Mouse (Mus musculus) left cerebral cortex, adult 8-10 months (tissue): ENCODE results near the gene Cers5. TPM values are rescaled to one million over a fixed set of nuclear protein-coding genes. Genes with fewer than 3 reads are reported as not detected.
"Not testable (repeated sequence)": the region's sequence is repeated elsewhere in the genome, so short reads cannot be mapped to it uniquely, and the experiment has no call there.

Experiments
- DNase-seq, 2 experiments: peaks; one replicate each; pipeline ENCODE4 v3.0.0; 2022; ENCODE audit warnings: low spot score in 2 of 2
- total RNA-seq, 4 experiments: library from RNA; stranded (reverse); gene quantifications; 2 replicates each; pipeline ENCODE4 v1.2.4; 2022

Gene Cers5
- total RNA-seq, 4 experiments from 2014 or later = 31.1 to 37.2 (median 33.9) TPM

- peak in 1 of 2 experiments; percentile 57 for DNase-seq
Observed at GRCm38 (mm10) chr15:99790464-99790863, 17.8 kb upstream of the Cers5 start.

DNA sequence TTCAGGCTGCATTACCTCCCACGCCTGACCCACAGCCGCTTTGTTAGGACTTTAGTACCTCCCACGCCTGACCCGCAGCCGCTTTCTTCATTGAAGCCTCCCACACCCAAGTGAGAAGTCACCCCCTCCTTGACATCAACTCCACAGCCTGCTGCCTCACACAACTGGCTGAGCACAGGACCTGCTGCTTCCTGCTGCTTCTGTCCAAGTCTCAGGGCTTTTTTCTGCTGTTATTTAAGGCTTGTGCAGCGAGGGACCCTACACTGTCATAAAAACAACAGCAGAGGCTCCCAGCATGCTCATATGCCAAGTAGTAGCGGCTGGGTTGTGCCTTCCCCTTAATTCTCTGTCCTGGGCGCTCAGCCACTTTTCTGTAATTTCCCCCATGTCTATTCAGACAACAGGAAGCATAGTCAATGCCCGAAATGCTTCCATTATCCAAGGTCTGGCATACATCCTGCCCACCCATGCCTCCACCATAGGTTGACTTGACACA lies 15.0 kb upstream of the Cers5 start:
- no peak for DNase-seq

GRCm38 (mm10) chr15:99778677-99779335 lies 6.1 kb upstream of the Cers5 start:
- DNase-seq = no peak

DNA sequence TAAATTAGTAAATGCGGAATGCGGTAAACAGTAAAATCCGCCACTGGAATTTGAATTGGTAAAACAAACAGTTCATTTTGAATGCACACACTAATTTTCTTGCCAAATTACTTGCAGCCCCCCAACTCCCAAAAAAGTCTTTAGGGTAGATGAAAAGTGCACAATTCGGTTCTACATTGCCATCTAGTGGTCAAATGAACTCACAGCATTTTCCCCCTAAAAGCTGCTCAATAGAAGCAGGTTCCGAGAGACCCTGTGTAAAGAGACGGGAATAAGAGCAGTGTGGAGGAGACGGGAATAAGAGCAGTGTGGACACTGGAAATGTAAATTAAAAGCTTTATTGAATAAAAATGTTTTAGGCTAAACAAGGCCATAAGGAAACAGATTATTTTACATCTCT lies 5.5 kb upstream of the Cers5 start:
- no peak for DNase-seq

DNA sequence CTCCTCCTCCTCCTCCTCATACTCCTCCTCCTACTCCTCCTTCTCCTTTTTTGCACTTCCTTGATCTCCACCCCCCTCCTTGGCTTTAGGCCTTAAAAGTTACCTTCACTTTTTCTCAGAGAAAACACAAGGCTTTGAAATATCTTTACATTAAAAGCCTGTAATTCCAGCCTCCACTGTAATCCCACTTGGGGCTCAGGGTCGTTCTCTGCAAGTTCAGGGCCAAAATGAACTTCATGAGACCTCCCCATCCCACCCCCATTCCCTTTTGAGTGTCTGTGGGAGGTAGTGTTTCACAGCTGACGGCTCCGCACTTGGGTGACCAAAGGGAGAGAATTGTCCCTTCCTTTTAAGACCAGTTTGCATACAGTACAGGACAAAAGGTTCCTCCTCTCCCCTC lies 240 bp upstream of the Cers5 start:
- DNase-seq = no peak

DNA sequence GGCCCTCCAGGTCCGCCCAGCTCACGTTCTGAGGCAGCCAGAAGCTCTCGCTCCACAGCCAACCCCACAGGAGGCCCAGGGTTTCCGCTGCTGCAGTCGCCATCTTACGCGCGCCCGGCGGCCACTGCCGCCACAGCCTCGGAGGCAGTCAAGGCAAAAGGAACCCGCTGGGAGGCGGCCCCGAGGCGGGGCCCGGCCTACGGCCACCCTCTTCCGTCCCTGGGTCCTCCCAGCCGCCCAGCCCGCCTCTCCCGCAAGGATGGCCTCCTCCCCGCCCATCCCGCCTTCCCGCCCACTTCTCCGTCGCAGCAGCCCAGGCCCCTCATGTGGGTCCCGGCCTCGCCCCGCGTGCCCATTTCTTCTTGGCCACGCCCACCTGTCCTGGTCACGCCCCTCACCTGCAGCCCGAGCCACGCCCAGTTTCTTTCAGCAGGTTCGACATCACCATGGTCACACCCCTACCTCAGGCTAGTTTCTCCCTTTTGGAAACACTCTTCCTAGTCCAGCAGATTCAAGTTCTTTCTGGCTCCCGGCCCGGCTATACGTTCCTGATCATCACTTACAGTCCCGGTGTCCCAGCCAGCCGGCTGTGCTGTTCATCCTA lies 306 bp downstream of the Cers5 start:
- DNase-seq = peak; percentile 69 to 84

DNA sequence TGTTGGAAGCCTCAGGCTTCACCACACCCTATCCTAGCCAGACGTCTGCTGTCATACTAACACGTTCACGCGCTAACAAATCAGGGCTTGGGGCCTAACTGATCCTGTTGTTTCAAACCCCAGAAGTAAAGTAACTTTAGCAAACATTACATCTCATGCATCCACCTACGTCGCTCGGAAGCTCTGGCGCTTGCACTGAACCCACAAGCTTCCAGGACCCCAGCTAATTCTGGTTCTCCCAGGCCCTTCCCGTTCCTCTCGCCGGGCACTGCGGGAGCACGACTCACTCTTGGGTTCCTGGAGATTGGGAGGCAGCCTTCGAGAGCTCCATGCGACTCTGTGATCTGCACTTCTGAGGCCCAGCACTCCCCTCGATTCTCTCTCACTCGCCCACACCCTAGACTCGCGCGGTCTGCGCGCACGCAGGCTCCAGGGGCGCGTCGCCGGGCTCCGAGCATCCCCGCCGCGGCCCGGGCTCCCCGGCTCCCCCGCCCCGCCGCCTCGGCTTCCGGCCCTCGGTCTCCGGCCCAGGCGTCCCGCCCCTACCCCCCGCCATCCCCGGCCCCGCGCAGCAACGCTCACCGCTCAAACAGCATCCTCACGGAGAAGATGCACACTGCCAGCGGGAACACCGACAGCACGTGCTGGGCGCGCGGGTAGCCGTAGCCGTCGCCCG lies 946 bp downstream of the Cers5 start:
- DNase-seq = peak; percentile 22 to 50

- no peak for DNase-seq
Observed at GRCm38 (mm10) chr15:99771004-99771500, 1.6 kb downstream of the Cers5 start.

GRCm38 (mm10) chr15:99768761-99769160 lies 3.9 kb downstream of the Cers5 start:
- no peak for DNase-seq

GRCm38 (mm10) chr15:99767467-99767866 lies 5.2 kb downstream of the Cers5 start:
- no peak for DNase-seq

DNA sequence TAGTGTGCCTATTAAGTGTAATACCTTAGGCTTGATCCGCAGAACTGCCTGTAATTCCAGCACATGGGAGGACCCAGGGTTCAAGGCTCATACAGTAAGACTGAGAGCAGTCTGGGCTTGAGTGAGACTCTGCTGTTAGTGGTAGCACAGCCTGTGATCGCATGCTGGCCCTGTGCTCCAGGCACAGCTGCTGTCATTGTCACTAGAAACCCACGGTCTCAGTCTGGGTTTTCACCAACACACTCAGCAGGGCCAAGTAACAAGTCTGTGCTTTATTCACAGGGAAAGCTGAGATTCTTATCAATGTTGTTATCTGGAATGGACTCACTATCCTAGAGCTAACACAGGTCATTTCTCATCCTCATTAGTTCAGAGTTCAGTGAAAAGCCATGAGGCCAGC lies 18.5 kb downstream of the Cers5 start:
- no peak for DNase-seq

DNA sequence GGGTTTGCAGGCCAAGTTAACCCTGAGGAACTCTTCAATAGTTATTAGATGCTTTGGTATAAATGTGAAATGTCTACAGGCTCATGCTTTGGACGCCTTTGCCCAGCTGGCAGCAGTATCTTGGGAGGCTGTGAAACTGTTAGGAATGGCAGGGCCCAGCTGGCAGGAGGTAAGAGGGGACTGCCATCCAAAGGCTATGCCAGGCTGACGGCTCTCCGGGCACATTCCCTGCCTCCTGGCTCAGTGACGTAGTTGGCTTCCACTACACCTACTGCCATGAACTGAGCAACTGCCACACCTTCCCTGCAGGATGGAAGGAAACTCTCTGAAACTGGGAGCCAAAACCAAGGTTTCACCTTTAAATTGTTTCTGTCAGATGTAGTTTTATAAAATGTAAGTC lies 32.5 kb downstream of the Cers5 start:
- no peak for DNase-seq

DNA sequence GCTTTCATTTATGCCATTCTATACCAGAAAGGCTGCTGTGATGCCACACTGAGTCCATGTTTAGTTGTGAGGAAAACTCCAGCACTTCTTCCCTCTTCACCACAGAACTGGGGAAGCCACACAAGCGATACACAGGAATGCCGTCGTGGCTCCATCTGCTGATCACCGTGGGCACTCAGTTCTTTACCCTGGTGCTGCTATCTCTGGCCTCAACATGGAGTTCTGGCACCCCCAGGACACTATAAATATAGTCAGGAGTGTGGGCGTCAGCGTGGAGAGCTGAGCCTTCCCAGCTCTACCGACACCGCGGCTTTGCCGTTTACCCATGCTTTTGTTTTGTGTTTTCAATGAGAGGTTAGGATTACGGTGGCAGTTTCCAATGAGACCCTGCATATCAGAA lies 36.0 kb downstream of the Cers5 start:
- DNase-seq = no peak

DNA sequence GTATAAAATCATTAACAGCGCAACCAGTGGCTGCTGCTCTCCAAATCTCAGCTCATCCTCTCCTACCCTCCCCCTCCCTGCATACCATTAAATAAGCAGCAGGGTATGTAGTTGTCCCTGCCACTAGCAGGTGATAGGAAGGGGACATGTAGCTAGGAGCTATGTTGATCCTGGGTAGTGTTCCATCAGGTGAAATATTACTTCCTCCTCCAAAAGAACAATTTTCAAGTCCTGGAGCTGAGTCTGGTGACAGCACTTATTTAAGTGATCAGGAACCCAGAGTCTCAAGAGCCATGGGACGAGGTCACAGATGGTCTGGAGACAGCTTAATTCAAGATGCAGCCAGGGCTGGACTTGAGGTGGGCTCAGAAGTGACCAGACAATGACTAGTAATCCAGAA lies 37.1 kb downstream of the Cers5 start:
- DNase-seq = peak; percentile 100

DNA sequence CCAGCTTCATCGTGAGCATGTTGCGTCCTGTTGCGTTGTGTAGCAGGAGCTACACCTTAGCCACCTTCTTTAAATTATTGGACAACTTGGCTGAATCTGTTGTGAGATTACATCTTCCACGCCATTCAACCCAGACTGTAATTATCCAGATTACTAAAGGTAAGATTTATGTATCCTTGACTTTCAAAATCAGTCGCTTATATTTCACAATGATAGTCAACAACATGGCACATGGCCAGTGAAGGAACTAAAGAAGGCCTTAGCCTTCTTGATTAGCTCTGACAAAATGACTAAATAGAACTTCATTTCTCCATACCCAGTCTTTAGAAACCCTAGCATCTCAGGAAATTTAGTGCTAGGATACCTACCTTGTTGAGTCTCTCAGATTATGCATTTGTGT lies 39.5 kb downstream of the Cers5 start:
- no peak for DNase-seq

DNA sequence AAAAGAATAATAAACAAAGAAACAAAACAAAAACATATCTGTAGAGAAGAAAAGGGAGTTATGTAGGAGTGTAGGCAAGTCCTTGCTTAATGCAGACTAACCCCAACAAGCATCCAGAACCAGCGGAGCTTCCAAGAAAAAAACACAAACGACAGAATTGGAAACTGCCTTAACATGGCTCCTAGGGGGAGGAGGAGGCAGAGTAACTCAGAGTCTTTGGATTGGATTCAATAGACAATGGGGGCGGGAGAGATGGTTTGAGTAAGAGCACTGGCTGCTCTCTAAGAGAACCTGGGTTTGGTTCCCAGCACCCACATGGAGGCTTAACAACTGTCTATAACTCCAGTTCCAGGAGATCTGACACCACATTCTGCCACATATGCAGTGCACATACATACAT lies 41.0 kb downstream of the Cers5 start:
- DNase-seq = no peak

GRCm38 (mm10) chr15:99731167-99731566 lies 41.5 kb downstream of the Cers5 start:
- DNase-seq = no peak

DNA sequence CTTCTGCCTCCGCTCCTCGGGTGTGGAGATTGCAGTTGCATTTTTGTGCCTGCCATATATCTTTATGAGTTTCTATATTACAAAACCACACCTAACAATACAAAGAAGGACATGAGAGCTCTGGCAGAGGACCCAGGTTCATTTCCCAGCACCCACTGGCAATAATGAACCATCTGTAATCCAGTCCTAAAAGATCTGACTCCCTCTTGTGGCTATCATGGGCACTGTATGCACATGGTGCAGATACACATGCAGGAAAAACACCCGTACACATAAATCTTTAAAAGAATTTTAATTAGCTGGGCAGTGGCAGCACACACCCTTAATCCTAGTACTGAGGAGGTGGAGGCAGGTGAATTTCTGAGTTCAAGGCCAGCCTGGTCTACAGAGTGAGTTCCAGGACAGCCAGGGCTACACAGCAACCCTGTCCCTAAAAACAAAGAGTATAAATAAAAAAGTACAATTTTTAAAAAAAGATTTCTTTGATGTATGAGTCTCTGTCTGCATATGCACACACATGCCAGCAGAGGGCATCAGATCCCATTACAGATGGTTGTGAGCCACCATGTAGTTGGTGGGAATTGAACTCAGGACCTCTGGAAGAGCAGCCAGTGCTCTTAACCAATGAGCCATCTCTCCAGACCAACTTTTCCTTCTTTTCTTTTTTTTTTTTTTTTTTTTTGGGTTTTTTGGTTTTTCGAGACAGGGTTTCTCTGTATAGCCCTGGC lies 43.5 kb downstream of the Cers5 start:
- DNase-seq = no peak

GRCm38 (mm10) chr15:99728211-99728610 lies 44.5 kb downstream of the Cers5 start:
- no peak for DNase-seq

- no peak for DNase-seq
Observed at GRCm38 (mm10) chr15:99727525-99727924, 45.2 kb downstream of the Cers5 start.

GRCm38 (mm10) chr15:99727039-99727438 lies 45.6 kb downstream of the Cers5 start:
- not testable (repeated sequence) for DNase-seq

- no peak for DNase-seq
Observed at GRCm38 (mm10) chr15:99726549-99726948, 46.1 kb downstream of the Cers5 start.
